Mouse (Mus musculus): Measurements from ENCODE around the gene Pdzk1. TPM values are rescaled to one million over a fixed set of nuclear protein-coding genes. Genes with fewer than 3 reads are reported as not detected.
A peak's percentile ranks its signal among the peaks of the same experiment; 100 is the strongest.

The Pdzk1 gene
- total and polyA plus RNA-seq, 3 experiments = 0.18 to 0.27 TPM; not detected in 1

GRCm38 (mm10) chr3:96787784-96788183 is 41.3 kb upstream of the Pdzk1 start:
- Histone ChIP-seq H3K4me1 (ENCODE audit: control insufficient read depth in 1 of 2, insufficient read depth in 2 of 2, low read length in 2 of 2) (peaks cover 0 to 5% of the 10 kb centered on the region in 2 experiments; a peak in 1 of 4 replicates), H3K27ac (ENCODE audit: control insufficient read depth, low read depth, low read length) (no peak overlapping the region), H3K4me3 (ENCODE audit: control insufficient read depth in 1 of 2, insufficient read depth in 1 of 2, low read depth in 2 of 2, low read length in 2 of 2) (no peak overlapping the region), H3K27me3 (ENCODE audit: control insufficient read depth in 1 of 2, insufficient read depth in 2 of 2, low read length in 2 of 2) (no peaks in the 10 kb centered on the region), H3K9ac (ENCODE audit: control insufficient read depth, low read depth, low read length, poor library complexity, severe bottlenecking) (no peak overlapping the region), H3K79me2 (ENCODE audit: control insufficient read depth, insufficient read depth, low read length, poor library complexity) (no peaks in the 10 kb centered on the region), H3K9me3 (replicated peaks; ENCODE audit: insufficient read depth, low read length) (no peaks in the 10 kb centered on the region), H3K36me3 (ENCODE audit: control insufficient read depth in 1 of 2, insufficient read depth in 2 of 2, low read length in 2 of 2) (peaks cover 6 to 16% of the 10 kb centered on the region in 2 experiments)
- peak; percentile 65 for DNase-seq (ENCODE audit: low read depth, low spot score)
- TF ChIP-seq MXI1 (IDR thresholded peaks at IDR 0.05; ENCODE audit: low read depth, low read length) (no peak; the same call in 1 of the 2 replicates), ZKSCAN1 (IDR thresholded peaks at IDR 0.05; ENCODE audit: low read depth, low read length) (no peak), ZNF384 (IDR thresholded peaks at IDR 0.05; ENCODE audit: low read depth, low read length) (no peak), MAZ (IDR thresholded peaks at IDR 0.05; ENCODE audit: low read depth, low read length) (no peak), USF2 (IDR thresholded peaks at IDR 0.05; ENCODE audit: borderline replicate concordance in 1 of 2, insufficient read depth in 1 of 2, low read depth in 1 of 2, low read length in 2 of 2) (no peak), KAT2A (conservative IDR thresholded peaks at IDR 0.05; ENCODE audit: low read depth, low read length) (no peak), TBP (IDR thresholded peaks at IDR 0.05; ENCODE audit: low read depth, low read length) (no peak), USF1 (IDR thresholded peaks at IDR 0.05; ENCODE audit: low read depth, low read length) (no peak), CTCF (IDR thresholded peaks at IDR 0.05 in 2 of 3, conservative IDR thresholded peaks at IDR 0.05 in 1 of 3; ENCODE audit: control insufficient read depth in 1 of 3, insufficient read depth in 1 of 3, low read depth in 2 of 3, low read length in 3 of 3, poor library complexity in 1 of 3, severe bottlenecking in 1 of 3) (no peak), SMC3 (IDR thresholded peaks at IDR 0.05; ENCODE audit: low read depth, low read length) (no peak), MEF2A (IDR thresholded peaks at IDR 0.05; ENCODE audit: extremely low read depth, insufficient replicate concordance, low read depth, low read length, poor library complexity, severe bottlenecking) (no peak), GABPA (IDR thresholded peaks at IDR 0.05; ENCODE audit: low read depth, low read length) (peak; percentile 63), NELFE (IDR thresholded peaks at IDR 0.05; ENCODE audit: low read depth, low read length) (no peak), POLR2A (IDR thresholded peaks at IDR 0.05; ENCODE audit: control insufficient read depth in 1 of 2, insufficient read depth in 1 of 2, low read depth in 1 of 2, low read length in 2 of 2, poor library complexity in 1 of 2) (no peak), NRF1 (IDR thresholded peaks at IDR 0.05; ENCODE audit: insufficient read depth, low read depth, low read length, poor library complexity, severe bottlenecking) (no peak), POLR2AphosphoS5 (IDR thresholded peaks at IDR 0.05; ENCODE audit: borderline replicate concordance, low read depth, low read length) (no peak), TCF12 (IDR thresholded peaks at IDR 0.05; ENCODE audit: low read depth, low read length) (no peak), CHD2 (IDR thresholded peaks at IDR 0.05; ENCODE audit: low read length) (no peak), ZC3H11A (IDR thresholded peaks at IDR 0.05; ENCODE audit: low read depth, low read length) (no peak), ETS1 (IDR thresholded peaks at IDR 0.05; ENCODE audit: low read depth, low read length) (peak; percentile 49; the same call in 1 of the 2 replicates), RCOR1 (IDR thresholded peaks at IDR 0.05; ENCODE audit: low read depth, low read length) (no peak), GATA1 (IDR thresholded peaks at IDR 0.05; ENCODE audit: low read depth, low read length) (no peak), CHD1 (IDR thresholded peaks at IDR 0.05; ENCODE audit: low read depth, low read length) (no peak), MAX (IDR thresholded peaks at IDR 0.05; ENCODE audit: low read length) (no peak; the same call in 1 of the 2 replicates), MYC (IDR thresholded peaks at IDR 0.05; ENCODE audit: low read depth, low read length) (0 out of 2 replicates have a peak, but pooled peaks have one; percentile 55), BHLHE40 (IDR thresholded peaks at IDR 0.05; ENCODE audit: borderline replicate concordance, low read depth, low read length) (no peak), POLR2AphosphoS2 (IDR thresholded peaks at IDR 0.05; ENCODE audit: low read length) (no peak), UBTF (IDR thresholded peaks at IDR 0.05; ENCODE audit: borderline replicate concordance, insufficient read depth, low read depth, low read length) (no peak), MYB (IDR thresholded peaks at IDR 0.05; ENCODE audit: low read depth, low read length) (no peak), ELF1 (IDR thresholded peaks at IDR 0.05; ENCODE audit: low read depth, low read length) (no peak), HCFC1 (IDR thresholded peaks at IDR 0.05; ENCODE audit: low read depth, low read length) (no peak), ZMIZ1 (IDR thresholded peaks at IDR 0.05; ENCODE audit: low read depth, low read length) (no peak), TAL1 (IDR thresholded peaks at IDR 0.05; ENCODE audit: low read length) (peak; percentile 18; the same call in 1 of the 2 replicates), RAD21 (IDR thresholded peaks at IDR 0.05; ENCODE audit: low read depth, low read length) (no peak; the same call in 1 of the 2 replicates), EP300 (IDR thresholded peaks at IDR 0.05; ENCODE audit: low read depth in 1 of 2, low read length in 2 of 2) (peak; percentile 18 to 32; a peak in 1 of 4 replicates), SIN3A (IDR thresholded peaks at IDR 0.05; ENCODE audit: low read length) (no peak), JUND (IDR thresholded peaks at IDR 0.05; ENCODE audit: low read depth, low read length) (no peak), MAFK (IDR thresholded peaks at IDR 0.05; ENCODE audit: borderline replicate concordance, low read depth, low read length) (peak; percentile 66; the same call in 1 of the 2 replicates)
